Mouse (Mus musculus) adrenal gland, postnatal 14 days (tissue): ENCODE measurements around the gene Kctd11. TPM values are rescaled to one million over a fixed set of nuclear protein-coding genes. Genes with fewer than 3 reads are reported as not detected.
A peak's percentile ranks its signal among the peaks of the same experiment; 100 is the strongest.

Experiments used
- DNase-seq: peaks from one replicate; pipeline ENCODE4 v3.0.0; 2021; ENCODE audit warnings: mixed read lengths
- total RNA-seq: library from RNA; stranded (reverse); gene quantifications from 2 replicates; pipeline ENCODE4 v1.2.3, GENCODE M21; 2021

The Kctd11 gene
- total RNA-seq, 1 experiment from 2014 or later = 4.1 TPM

DNA sequence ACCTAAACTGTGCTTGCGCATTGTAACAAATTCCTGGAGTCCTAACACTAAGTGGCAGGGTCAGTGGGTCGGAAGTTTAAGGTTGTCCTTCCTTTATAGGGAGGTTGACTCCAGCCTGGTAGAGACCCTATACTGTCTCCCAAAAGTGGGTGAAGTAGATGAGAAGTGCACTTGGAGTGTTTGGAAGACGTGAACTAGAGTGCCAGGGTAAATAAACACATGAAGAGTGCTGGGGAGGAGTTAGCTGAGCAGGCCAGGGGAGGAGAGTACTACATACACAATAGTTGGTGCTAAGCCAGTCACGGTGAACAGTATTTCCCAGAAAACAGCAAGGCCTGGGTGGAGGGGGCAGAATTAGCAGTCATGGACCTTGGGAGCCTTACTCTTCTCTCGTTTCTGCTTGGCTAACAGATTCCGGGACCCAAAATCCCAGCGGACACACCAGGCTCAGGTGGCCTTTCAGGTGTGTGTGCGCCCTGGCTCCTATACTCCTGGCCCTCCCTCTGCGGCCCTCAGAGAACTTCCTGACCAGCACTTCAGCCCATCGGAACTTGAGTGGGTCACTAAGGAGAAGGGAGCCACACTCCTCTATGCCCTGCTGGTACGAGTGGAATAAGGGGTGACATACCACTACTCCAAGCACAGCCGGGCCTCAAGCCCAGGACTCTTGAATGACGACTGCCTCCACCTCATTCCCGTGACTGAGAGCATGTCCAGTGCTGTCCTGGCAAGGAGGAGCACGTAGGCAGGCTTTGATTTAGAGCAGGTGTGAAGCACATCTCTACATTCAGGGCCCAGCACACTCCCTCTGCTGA is 31.7 kb upstream of the Kctd11 start:
- DNase-seq = no peak

DNA sequence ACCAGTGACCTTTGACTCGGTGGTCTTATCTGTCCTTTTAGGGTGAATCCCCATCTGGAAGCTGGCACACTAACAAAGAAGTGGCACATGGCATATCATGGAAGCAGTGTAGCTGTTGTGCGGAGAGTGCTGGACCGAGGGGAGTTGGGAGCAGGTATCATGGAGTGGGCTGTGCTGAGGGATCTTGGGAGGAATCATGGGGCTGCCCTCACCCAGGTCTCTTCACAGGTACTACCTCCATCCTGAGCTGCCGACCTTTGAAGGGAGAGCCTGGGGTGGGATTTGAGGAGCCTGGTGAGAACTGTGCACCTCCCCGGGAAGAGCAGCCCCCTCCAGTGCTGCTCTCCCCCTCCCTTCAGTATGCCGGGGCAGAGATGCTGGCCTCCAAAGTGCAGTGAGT is 30.5 kb upstream of the Kctd11 start:
- no peak for DNase-seq

DNA sequence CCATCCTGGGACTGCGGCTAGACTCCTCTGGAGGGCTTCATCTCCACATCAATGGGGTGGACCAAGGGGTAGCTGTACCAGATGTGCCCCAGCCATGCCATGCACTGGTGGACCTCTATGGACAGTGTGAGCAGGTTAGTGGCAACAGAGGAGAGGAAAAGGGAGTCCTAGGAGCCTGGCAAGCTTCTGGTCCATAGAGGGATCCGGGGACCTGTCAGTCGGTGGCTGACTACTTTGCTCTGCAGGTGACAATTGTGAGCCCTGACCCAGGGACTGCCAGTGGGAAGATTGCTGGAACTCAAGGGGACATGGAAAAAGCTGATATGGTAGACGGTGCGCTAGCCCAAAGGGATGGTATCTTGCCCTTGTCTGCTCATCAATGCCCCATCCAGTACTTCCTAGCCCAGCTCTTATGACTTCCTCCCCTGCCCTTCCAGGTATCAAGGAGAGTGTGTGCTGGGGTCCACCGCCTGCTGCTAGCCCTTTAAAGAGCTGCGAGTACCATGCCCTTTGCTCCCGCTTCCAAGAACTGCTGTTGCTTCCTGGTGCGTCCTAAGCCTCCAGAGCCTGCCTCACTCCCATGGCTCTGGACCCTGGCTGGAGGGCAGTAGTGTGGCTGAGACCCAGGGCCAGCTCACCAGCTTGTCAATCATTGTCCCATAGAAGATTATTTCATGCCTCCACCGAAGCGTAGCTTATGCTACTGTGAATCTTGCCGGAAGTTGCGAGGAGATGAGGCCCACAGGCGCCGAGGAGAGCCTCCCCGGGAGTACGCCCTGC is 29.8 kb upstream of the Kctd11 start:
- DNase-seq = no peak

DNA sequence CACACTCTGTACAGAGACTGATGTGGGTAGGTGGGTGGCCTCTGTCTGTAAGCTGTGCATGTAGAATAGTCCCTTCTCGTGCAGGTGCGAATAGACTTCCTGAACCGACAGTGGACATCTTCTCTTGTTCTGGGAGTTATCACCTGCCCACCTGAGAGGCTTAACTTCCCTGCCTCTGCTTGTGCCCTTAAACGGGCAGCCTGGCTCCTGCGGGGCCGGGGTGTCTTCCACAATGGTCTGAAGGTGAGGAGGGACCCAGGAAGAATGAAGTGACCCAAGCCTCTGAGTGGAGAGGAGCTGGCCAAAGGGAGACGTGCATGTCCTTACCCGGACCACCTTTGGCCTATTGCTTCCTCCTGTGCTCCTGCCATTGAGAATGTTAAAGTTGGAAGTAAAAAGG is 29.0 kb upstream of the Kctd11 start:
- DNase-seq = no peak

DNA sequence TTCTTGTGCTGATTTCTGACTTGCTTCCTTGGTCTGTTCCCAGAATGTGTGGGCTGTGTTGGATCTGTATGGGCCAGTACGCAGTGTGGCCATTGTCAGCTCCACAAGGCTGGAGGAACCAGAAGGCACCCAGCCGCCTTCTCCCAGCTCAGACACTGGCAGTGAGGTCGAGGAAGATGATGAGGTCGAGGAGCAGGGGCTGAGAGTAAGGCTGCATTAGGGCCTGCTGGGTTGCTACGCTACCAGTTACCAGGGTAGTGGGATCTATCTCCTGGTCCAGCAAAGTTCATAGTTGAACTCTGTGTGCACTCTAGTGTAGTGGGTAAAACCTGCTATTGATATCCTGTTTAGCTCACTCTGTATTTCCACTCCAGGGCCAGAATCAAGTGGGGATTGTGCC is 28.0 kb upstream of the Kctd11 start:
- no peak for DNase-seq

DNA sequence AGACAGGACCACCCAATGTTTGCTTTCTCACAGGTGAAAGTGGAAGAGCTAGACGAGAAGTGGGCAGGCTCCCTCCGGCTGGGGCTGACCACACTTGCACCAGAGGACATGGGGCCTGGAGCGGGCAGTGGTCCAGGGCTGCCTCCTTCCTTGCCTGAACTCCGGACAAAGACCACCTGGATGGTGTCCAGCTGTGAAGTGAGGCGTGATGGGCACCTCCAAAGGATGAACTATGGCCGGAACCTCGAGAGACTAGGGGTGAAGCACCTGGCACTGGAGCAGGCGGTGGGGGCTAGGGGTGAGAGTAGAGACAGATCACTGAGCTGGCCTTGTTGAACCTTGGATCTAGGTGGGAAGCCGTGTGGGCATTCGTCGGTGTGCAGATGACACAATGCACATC is 27.4 kb upstream of the Kctd11 start:
- no peak for DNase-seq

DNA sequence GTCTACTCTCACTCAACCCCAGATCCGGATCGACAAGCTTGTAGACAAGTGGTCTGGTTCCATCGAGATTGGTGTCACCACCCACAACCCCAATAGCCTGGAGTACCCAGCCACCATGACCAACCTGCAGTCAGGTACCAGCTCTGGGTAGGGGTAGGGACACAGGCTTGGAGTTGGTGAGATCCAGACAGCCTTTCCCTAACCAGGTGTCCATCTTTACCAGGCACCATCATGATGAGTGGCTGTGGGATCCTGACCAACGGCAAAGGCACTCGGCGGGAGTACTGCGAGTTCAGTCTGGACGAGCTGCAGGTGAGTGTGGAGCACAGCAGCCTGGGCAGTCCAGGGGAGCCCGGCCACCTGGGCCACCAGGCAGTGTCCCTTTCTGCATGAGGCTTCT is 23.1 kb upstream of the Kctd11 start:
- DNase-seq = no peak

DNA sequence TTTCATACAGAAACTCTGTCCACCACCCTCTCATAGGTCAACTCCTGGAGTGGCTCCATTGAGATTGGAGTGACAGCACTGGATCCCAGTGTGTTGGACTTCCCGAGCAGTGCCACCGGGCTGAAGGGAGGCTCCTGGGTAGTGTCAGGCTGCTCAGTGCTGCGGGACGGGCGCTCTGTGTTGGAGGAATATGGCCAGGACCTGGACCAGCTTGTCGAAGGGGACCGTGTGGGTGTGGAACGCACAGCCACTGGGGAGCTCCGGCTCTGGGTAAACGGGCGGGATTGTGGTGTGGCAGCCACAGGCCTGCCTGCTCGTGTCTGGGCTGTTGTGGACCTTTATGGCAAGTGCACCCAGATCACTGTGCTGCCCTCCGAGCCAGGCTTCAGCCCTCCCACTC is 21.8 kb upstream of the Kctd11 start:
- DNase-seq = no peak

DNA sequence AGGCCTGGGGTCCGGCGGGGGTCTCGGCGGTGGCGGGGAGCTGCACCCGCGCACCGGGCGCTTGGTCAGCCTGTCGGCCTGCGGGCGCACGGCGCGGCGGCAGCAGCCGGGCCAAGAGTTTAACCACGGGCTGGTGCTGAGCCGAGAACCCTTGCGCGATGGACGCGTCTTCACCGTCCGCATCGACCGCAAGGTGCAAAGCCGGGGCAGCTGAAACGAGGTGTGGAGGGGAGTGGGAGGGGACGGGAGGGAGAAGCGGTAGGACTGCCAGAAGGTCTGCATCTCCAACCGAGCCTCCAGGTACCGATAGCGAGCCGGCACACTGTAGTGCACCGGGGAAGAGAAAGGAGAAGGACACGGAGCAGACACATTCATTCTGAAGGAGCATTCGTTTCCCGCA is 20.8 kb upstream of the Kctd11 start:
- no peak for DNase-seq

DNA sequence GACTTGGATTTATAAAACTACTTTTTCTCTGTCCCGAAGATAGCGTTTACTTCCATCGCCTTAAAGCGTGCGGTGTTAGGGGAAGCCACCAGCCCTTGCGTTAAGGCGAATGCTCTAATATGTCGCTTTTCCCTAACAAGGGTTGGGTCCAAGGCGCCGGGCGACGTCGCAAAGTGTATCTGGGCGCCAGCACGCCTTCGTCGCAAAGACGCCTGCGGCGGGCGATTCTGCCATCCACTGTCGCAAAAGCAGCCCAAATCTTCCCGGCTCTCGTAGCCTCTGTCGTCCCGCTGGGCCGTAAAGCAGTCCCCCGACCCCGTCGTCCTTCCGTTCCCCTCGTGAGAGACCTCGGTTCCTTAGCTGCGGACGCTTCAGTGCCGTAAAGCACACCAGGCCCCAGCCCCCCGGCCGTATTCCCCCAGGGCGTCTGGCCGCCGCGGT is 20.2 kb upstream of the Kctd11 start:
- peak; percentile 98 for DNase-seq

DNA sequence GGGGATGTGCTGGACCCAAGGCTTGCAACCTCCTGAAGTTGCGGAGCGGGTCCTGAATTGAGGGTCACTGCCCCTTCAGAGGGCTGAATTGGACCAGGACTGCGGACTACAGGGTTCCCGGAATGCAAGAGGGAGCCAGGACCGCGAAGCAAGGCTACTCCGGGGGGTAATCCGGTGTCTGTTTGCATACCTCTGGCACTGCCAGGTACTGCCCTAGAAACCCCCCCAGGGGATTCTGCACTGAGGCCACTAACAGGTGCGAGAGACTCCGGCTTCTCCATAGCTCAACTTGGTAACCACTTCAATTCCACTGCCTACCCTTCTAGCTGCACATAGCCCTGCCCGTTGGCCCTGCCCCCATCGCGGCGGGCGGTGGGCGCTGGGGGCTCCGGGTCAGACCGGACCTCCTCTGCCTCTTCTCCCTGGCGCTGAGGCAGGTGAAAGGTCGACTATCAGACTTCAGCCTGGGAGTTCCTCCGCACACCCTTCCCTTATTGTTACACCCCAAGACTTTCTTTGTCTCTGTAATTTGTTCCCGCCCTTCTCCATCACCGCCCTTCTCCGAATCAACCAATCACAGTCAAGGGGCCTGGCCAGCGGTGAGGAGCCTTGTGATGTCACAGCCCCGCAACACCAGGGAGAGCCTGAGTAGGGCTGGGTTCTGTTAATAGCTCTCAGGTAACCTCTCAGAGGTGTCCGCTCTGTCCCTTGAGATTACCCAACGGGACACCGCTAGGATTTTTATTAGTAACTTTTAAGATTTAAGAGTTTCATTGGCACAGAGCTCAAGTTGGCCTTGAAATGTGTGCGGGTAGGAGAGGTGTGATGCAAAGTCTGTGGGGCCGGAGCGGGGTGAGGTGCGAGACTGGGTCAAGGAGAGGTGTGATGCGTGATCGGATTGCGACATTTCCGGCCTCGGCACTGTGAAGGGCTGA is 19.5 kb upstream of the Kctd11 start, which contains the start of the genes 2810408A11Rik and Neurl4:
Gene 2810408A11Rik (minus strand): TSS at position 517 of the 935 bp plus-strand sequence.
Gene Neurl4 (plus strand): TSS at position 602 of the 935 bp plus-strand sequence.
- peak; percentile 93 for DNase-seq

DNA sequence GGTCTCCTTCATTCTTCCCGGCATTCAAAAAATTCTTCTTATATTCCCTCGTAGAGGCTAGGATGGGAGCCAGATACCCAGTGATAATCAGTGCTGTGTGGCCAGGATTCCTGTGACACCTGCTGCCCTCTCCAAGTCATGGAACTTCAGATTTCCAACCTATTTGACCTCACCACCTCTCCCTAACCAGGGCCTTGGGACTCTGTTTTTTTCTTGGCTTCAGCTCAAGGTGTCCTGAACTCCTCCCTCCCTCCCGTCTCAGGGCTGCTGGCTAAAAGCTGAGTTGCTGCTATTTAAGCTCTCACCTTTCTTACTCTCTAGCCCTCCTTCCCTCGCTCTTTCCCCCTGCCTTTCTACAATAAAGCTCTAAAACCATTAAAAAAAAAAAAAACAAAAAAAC is 18.7 kb upstream of the Kctd11 start:
- no peak for DNase-seq

DNA sequence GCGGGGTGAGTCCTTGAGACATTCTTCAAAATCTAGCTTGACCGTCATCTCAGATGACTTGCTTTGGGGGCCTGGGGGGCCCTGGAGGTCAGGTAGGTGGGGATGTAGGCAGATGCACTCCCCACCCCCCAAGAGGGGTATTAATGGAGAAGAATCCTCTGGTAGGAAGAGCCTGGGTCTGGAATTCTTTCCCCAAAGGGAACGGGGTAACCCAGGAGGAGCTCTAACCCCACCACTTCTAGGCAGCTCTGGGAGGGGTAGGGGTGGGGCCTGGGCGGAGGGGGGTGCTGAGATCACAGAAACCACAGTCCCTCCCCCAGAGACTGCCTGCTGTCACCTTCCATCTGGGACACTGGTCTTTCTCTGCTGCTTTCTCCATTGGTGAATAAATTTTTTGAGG is 14.1 kb upstream of the Kctd11 start, which contains the start of gene Acap1:
Gene Acap1 (minus strand): TSS at position 249 of the 400 bp plus-strand sequence.
- no peak for DNase-seq

DNA sequence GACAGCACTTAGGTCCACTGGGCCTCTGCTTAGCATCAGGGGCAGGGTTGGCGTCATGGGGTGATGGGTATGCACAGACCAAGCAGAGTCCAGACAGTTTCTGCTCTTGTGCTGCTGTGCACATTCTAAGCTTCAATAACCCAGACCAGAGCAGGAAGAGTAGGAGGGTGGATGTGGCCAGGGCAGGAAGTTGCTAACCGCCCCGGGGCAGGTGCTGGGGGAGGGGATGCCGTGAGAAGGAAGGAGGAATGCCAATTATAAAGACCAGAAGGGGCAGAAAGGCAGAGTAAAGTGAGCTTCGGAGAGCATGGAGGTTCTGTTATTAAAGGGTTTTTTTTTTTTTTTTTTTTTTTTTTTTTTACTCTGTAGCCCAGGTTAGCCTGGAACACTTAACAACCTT is 13.5 kb upstream of the Kctd11 start:
- peak; percentile 45 for DNase-seq

DNA sequence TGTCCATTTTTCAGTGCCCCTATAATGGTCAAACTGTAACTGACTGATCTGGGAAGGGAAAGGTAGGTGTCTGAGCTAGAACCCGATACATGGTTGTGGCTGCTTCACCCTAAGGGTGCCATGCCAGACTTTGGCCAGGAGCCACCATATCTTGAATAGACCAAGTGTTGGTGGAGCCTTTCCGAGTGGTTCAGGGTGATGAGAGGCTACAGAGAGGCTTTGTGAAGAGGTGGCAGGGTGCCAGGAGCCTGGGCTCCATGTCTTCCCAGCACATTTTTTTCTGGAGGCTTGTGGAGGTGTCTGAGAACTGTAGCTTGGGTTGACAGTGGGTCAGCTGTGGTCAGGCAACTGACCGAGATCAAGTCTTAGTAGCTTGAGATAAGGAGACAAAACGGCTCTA is 10.3 kb upstream of the Kctd11 start:
- no peak for DNase-seq

DNA sequence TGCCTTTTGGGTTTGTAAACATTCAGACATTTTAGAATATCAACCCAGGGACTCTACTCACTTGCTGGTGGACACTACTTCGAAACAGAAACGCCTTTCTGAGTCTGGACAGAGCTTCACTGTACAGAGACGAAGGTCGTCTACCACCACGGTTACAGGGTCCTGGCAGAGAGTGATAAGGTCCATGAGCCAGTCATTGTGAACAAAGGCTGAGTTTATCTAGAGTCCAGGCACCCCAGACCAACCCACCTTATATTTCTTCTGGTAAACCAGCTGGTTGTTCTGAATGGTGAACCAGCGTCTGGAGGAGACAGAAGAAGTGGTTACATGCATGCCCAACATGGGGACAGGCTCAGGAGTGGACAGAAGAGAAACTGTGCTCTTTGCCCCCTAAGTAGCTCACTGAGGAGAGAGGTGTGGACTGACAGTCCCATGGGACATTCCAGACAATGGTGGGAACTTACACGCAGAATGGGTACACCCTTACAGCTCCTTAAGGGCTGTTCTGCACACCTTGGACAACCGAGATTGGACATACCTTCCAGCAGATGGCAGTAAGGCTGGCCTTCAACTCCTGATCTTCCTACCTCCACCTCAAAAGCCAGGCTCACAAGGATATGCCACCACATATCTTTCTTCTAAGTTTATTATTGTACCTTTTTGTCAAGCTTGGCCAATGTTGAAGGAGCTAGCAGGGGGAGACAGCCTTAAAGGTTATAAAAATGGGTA is 5.9 kb upstream of the Kctd11 start:
- DNase-seq = no peak

DNA sequence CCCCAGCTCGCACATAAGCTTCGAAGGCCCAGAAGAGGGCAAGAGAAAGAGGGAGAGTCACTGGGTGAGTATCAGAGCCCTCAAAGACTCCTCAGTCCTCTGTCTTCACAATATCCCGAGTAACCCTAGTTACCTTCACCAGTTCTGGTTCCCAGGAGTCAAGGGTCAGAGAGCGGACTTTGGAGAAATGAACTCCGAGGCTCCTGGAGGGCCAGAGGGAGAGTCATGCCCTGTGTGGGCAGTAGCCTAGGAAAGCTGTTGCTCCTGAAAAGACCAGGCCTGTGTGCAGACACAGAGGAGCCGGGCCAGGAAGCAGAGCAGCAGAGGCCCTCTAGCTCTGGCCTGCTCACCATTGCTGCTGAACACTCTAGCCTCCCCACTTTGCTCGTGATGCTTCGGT is 3.5 kb upstream of the Kctd11 start:
- no peak for DNase-seq

DNA sequence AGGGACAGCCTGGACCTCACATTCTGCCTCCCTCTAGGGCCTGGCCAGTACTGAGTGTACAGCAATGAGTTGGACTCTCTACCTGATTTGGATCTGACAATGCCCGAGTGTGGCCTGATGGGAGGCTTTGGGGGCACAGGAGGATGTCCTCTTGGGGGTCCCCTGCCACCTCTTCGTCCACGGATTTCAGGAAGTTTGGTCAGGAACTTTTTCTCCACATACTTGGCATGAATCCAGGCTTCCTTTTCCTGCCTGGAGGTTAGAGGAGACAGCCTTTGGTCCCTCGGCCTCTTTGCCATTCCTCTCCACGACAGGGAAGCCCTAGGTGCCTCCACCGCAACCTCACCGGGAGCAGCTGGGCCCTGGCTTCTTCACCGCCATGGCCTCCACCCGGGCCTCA is 3.0 kb upstream of the Kctd11 start:
- no peak for DNase-seq

DNA sequence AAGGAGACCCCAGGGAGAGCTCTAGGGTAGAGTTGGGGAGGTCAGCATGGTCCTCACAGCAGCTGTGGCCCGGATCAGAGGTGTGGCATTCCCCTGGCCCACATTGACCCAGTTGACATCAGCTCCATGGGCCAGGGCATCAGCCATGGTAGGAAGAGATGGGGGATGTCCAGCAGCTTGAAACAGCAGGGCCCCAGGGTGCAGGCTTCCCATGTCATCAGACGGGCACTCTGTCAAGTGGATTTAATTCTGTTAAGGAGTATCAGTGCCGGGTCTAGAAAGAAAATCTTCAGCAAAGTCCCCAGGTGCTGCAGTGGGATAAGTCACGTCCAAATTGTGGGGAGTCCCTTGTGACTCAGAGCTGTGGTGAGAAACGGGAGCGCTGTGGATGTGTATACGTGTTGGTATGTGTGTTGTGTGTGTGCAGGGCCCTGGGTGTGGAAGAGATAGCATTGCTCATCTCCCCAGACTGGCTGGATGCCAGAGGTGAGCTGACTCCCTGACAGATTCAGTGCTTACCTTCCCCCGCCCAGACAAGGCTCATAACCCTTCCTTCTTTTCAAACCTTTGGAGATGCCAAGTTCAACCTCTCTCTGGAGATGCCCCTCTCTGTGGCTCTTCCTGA is 2.4 kb upstream of the Kctd11 start:
- DNase-seq = peak; percentile 35

DNA sequence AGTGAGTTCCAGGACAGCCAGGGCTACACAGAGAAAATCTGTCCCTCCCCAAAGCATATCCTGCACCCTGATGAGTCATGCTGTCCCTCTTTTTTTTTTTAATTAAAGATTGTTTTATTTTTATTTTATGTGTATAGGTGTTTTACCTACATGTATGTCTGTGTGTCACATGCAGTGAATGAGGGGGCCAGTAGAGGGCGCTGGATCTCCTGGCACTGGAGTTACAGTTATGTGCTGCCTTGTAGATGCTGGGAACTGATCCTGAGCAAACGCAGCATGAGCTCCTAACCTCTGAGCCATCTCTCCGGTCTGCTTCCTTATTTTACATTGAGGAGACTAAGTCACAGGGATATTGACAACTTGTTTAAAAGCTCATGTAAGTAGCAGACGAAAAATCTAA is 1.9 kb upstream of the Kctd11 start:
- no peak for DNase-seq
